Mouse (Mus musculus) liver, embryonic 15.5 days (tissue): Measurements from ENCODE around the gene Ppp6r2. TPM values are rescaled to one million over a fixed set of nuclear protein-coding genes. Genes with fewer than 3 reads are reported as not detected.

ENCODE experiments used
- ATAC-seq: fragments of 200-750 bp; cut with Nextera tagmentation; 2 replicates; pipeline ENCODE4 v1.8.0; 2017; ENCODE audit warnings: moderate number of reproducible peaks, mild to moderate bottlenecking, moderate library complexity; ENCODE audit not compliant: insufficient read depth
- H3K27ac ChIP-seq: fragments of 300-500 bp; sonication (generic); replicated peaks from 2 replicates; pipeline ENCODE4 v1.5.1; 2015; ENCODE audit warnings: mild to moderate bottlenecking, inconsistent platforms
- H3K27me3 ChIP-seq: fragments of 300-500 bp; sonication (generic); 2 replicates; pipeline ENCODE4 v1.6.1; 2015; ENCODE audit warnings: mild to moderate bottlenecking, inconsistent platforms
- H3K36me3 ChIP-seq: fragments of 300-500 bp; sonication (generic); replicated peaks from 2 replicates; pipeline ENCODE4 v1.6.1; 2015; ENCODE audit warnings: moderate library complexity, mild to moderate bottlenecking, inconsistent platforms
- H3K4me1 ChIP-seq: fragments of 300-500 bp; sonication (generic); replicated peaks from 2 replicates; pipeline ENCODE4 v1.6.1; 2015; ENCODE audit warnings: inconsistent platforms
- H3K4me2 ChIP-seq: fragments of 300-500 bp; sonication (generic); 2 replicates; pipeline ENCODE4 v1.6.1; 2015; ENCODE audit warnings: moderate library complexity, mild to moderate bottlenecking, inconsistent platforms
- H3K4me3 ChIP-seq: fragments of 300-500 bp; sonication (generic); replicated peaks from 2 replicates; pipeline ENCODE4 v1.5.1; 2015; ENCODE audit warnings: mild to moderate bottlenecking, inconsistent platforms
- H3K9ac ChIP-seq: fragments of 300-500 bp; sonication (generic); 2 replicates; pipeline ENCODE4 v1.6.1; 2015; ENCODE audit warnings: moderate library complexity, mild to moderate bottlenecking, inconsistent platforms
- H3K9me3 ChIP-seq: fragments of 300-500 bp; sonication (generic); replicated peaks from 2 replicates; pipeline ENCODE4 v1.6.1; 2016; ENCODE audit warnings: inconsistent platforms
- WGBS: fragments of 180-500 bp; shearing (Covaris S2); methylation state at CpG from one replicate; pipeline ENCODE4 v1.1.7; 2015; ENCODE audit warnings: mixed read lengths; ENCODE audit not compliant: insufficient replicate concordance; 5-methylcytosine and 5-hydroxymethylcytosine counted together
- polyA plus RNA-seq: library from polyadenylated mRNA; unstranded; fragments of >200 nt; fragmentation: Nextera tagmentation; extraction: Ambion mirVana; gene quantifications from 2 replicates; pipeline ENCODE4 v1.2.1, GENCODE M21; 2015

Gene Ppp6r2
- polyA plus RNA-seq: 14.9 and 16.3 TPM in 2 replicates

DNA sequence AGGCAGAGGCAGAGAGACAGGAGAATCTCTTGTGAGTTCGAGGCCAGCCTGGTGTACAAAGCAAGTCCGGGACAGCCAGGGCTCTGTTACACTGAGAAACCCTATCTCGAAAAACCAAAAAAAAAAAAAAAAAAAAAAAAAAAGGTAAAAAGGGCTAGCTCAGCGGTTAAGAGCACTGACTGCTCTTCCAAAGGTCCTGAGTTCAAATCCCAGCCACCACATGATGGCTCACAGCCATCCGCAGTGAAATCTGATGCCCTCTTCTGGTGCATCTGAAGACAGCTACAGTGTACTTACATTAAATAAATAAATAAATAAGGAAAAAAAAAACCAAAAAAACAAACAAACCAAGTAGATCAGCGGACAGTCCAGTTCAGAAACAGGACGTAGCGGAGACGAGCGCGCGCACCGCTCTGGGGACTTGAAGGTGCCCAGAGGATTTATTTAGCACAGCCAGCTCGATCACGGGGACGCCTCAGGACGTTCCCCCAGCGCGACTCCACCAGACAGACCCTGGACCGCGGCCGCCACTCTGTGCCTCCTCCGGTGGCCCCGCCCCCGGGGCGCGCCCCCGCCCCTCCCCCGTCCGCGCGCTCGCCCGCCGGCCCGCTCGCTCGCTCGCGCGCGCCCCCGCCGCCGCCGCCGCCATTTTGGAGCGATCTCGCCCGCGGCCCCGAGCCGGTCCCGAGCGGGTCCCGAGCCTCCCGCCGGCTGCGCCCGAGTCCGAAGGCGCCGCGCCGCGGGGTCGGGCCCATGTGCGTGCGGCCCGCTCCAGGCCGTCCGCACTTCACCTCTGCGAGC, at the start of gene Ppp6r2:
TSS of gene Ppp6r2 (plus strand) at position 639 of the 801 bp plus-strand sequence.
- ATAC-seq: peak; percentile 68
- Histone ChIP-seq H3K27ac (peak within 1 kb of the TSS; percentile 97), H3K4me2 (peak within 1 kb of the TSS; percentile 77), H3K9me3 (no peaks in the 10 kb centered on the region), H3K4me1 (peaks cover 58% of the 10 kb centered on the region), H3K9ac (peak within 1 kb of the TSS; percentile 100), H3K27me3 (no peaks in the 10 kb centered on the region), H3K36me3 (no peaks in the 10 kb centered on the region), H3K4me3 (peak within 1 kb of the TSS; percentile 100)
- WGBS: 1% methylated on average over 73 of the region's 73 CpGs

DNA sequence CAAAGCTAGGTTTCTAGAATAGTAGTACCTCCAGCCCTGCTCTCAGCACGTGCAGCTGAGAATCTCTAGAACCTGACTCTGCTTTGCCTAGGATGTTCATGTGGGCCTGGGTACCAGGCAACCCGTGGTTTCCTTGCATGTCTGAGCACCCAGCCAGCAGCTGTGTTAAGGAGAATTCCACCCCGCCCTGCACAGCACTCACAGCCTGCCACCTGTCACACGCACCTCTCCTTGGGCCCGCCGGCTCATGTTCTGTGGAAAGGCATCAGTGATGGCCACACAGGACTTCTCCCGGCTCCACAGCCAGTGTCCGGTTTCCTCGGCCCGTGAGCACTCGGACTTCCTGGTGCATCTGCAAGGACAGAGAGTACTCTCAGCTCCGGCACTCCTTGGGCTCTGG, 45.9 kb upstream of the Ppp6r2 start:
- 73% methylated on average over 12 of the region's 12 CpGs for WGBS
- H3K36me3 ChIP-seq: peaks cover 53% of the 10 kb centered on the region
- H3K27me3 ChIP-seq: no peaks in the 10 kb centered on the region
- H3K4me2 ChIP-seq: no peak overlapping the region
- no peak overlapping the region for H3K27ac ChIP-seq
- no peaks in the 10 kb centered on the region for H3K9me3 ChIP-seq
- ATAC-seq: no peak
- H3K4me3 ChIP-seq: no peak overlapping the region
- H3K4me1 ChIP-seq: peaks cover 17% of the 10 kb centered on the region
- H3K9ac ChIP-seq: no peak overlapping the region

DNA sequence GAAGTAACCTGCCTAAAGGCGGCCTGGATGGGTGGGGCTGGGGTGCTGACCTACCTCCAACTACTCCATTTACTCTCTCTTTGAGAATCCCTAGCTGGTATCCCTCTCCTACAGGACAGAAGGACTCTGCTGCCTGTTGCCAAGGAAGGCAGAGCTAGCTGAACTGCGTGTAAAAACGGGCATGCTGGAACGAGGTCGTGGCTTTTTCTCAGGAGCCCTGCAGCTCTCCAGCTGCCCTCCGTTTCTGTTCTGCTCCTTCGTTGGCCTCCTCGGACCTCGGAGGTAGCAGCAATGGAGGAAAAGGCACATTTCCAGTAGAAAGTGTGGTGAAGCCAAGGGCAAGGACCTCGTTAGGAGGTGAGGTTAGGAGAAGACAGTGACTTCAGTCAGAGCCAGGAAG, 42.4 kb upstream of the Ppp6r2 start:
- peaks cover 47% of the 10 kb centered on the region for H3K4me1 ChIP-seq
- H3K36me3 ChIP-seq: peaks cover 36% of the 10 kb centered on the region
- ATAC-seq: no peak
- 67% methylated on average over 10 of the region's 10 CpGs for WGBS
- H3K27ac ChIP-seq: no peak overlapping the region
- H3K4me2 ChIP-seq: no peak overlapping the region
- H3K27me3 ChIP-seq: peaks cover 32% of the 10 kb centered on the region
- H3K9me3 ChIP-seq: no peaks in the 10 kb centered on the region
- no peak overlapping the region for H3K9ac ChIP-seq
- H3K4me3 ChIP-seq: no peak overlapping the region

- H3K4me3 ChIP-seq: no peak overlapping the region
- H3K4me1 ChIP-seq: peaks cover 52% of the 10 kb centered on the region
- peaks cover 32% of the 10 kb centered on the region for H3K36me3 ChIP-seq
- H3K9me3 ChIP-seq: no peaks in the 10 kb centered on the region
- H3K27me3 ChIP-seq: peaks cover 37% of the 10 kb centered on the region
- peak; percentile 17; the same call in 1 of the 2 replicates for ATAC-seq
- H3K4me2 ChIP-seq: peak overlapping the region; percentile 7; the same call in 1 of the 2 replicates
- H3K9ac ChIP-seq: no peak overlapping the region
- WGBS: 61% methylated on average over 10 of the region's 10 CpGs
- peak overlapping the region; percentile 38 for H3K27ac ChIP-seq
Measured at GRCm38 (mm10) chr15:89169431-89169830, 41.9 kb upstream of the Ppp6r2 start.

DNA sequence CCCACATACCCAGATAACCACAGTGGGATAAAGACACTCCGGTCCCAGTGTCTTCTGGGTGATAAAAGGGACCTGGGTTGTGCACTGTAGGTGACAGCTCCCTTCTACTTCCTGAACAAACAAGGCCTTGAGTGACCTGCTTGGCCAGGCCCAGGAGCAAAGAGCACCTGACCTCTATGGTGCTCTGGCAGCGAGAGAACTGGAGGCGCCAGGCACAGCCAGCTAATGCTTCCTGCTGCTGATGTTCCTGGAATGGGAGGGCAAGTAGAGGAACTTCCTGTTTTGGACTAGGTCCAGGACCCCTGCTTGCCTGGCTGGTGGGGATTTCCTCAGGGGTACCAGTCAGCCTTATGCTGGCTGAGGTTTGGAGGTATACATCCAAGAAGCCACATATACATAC, 41.3 kb upstream of the Ppp6r2 start:
- Histone ChIP-seq H3K36me3 (peaks cover 25% of the 10 kb centered on the region), H3K4me1 (peaks cover 59% of the 10 kb centered on the region), H3K27ac (peak overlapping the region; percentile 38), H3K4me3 (no peak overlapping the region), H3K27me3 (peaks cover 44% of the 10 kb centered on the region), H3K9me3 (no peaks in the 10 kb centered on the region), H3K4me2 (peak overlapping the region; percentile 15; the same call in 1 of the 2 replicates), H3K9ac (no peak overlapping the region)
- WGBS: 34% methylated on average over 3 of the region's 3 CpGs
- 0 out of 2 replicates have a peak, but pooled peaks have one; percentile 42 for ATAC-seq

GRCm38 (mm10) chr15:89171526-89172051, 39.8 kb upstream of the Ppp6r2 start:
- WGBS: 69% methylated on average over 5 of the region's 5 CpGs
- peaks cover 12% of the 10 kb centered on the region; the same call in 1 of the 2 replicates for H3K36me3 ChIP-seq
- H3K9ac ChIP-seq: no peak overlapping the region
- H3K4me2 ChIP-seq: 0 out of 2 replicates have a peak overlapping the region, but pooled peaks have one; percentile 2
- no peak overlapping the region for H3K4me3 ChIP-seq
- no peak for ATAC-seq
- peaks cover 73% of the 10 kb centered on the region for H3K4me1 ChIP-seq
- 0 out of 2 replicates have a peak overlapping the region, but pooled peaks have one; percentile 1 for H3K27ac ChIP-seq
- H3K27me3 ChIP-seq: peaks cover 58% of the 10 kb centered on the region
- H3K9me3 ChIP-seq: no peaks in the 10 kb centered on the region

- H3K27ac ChIP-seq: peak overlapping the region; percentile 66
- peaks cover 67% of the 10 kb centered on the region for H3K27me3 ChIP-seq
- 0 out of 2 replicates have a peak, but pooled peaks cover 5% of the 10 kb centered on the region for H3K36me3 ChIP-seq
- WGBS: 31% methylated on average over 17 of the region's 17 CpGs
- ATAC-seq: no peak
- H3K4me1 ChIP-seq: peaks cover 81% of the 10 kb centered on the region
- H3K4me2 ChIP-seq: peak overlapping the region; percentile 71
- H3K9ac ChIP-seq: peak overlapping the region; percentile 48; the same call in 1 of the 2 replicates
- H3K9me3 ChIP-seq: no peaks in the 10 kb centered on the region
- H3K4me3 ChIP-seq: peak overlapping the region; percentile 53
Measured at GRCm38 (mm10) chr15:89172276-89172935, 38.9 kb upstream of the Ppp6r2 start.

DNA sequence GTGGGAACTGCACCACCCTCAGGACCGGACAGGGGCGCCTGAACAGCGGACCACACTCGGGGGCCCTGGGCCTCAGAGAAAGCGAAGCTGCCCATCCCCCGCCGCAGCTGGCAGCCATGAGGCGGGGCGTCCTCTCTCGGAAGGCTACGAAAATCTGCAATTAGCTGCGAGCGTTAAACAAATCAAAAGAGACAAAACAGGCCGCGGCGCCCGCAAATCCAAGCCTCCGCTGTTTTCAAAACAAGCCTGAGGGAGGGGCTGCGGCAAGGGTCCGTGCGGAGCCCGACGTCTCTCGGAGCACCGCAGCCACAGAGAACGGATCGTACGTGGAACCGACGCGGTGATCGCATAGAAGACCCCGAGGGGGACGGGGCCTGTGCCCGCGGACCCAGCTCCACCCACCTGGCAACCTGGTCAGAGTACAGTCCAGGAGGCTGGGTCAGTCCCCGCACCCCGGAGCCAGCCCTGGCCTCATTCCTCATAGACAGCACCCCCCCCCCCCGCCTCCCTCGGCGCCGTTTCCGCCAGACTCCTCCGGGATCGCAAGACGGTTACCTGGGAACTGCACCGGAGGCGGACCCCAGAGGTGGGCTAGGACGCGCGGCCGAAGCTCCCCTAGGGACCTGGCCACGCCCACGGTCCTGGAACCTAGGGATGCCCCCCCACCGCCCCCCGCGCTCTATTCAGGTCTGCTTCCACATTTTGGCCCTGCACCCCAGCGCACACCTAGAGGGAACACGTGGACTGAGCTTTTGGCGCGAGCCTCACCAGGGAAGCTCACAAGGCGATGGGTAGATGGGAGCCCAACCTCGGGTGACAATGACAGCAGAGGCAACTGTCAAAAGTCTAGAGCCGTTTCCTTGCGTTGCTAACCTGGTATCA, 38.1 kb upstream of the Ppp6r2 start:
- H3K27ac ChIP-seq: peak overlapping the region; percentile 66
- H3K9ac ChIP-seq: peak overlapping the region; percentile 48
- no peak; the same call in 1 of the 2 replicates for ATAC-seq
- under 1% methylated on average over 65 of the region's 65 CpGs for WGBS
- H3K4me3 ChIP-seq: peak overlapping the region; percentile 53
- H3K36me3 ChIP-seq: no peaks in the 10 kb centered on the region
- no peaks in the 10 kb centered on the region for H3K9me3 ChIP-seq
- peaks cover 74% of the 10 kb centered on the region for H3K27me3 ChIP-seq
- peak overlapping the region; percentile 71 for H3K4me2 ChIP-seq
- peaks cover 90% of the 10 kb centered on the region for H3K4me1 ChIP-seq

- H3K27me3 ChIP-seq: peaks cover 80% of the 10 kb centered on the region
- peak overlapping the region; percentile 66 for H3K27ac ChIP-seq
- WGBS: 7% methylated on average over 15 of the region's 15 CpGs
Measured at GRCm38 (mm10) chr15:89173906-89174214, 37.5 kb upstream of the Ppp6r2 start.

GRCm38 (mm10) chr15:89174889-89175339, 36.4 kb upstream of the Ppp6r2 start:
- Histone ChIP-seq H3K4me1 (peaks cover 93% of the 10 kb centered on the region), H3K9ac (no peak overlapping the region), H3K27ac (no peak overlapping the region), H3K4me2 (no peak overlapping the region), H3K9me3 (no peaks in the 10 kb centered on the region), H3K27me3 (peaks cover 91% of the 10 kb centered on the region), H3K36me3 (no peaks in the 10 kb centered on the region), H3K4me3 (no peak overlapping the region)
- 58% methylated on average over 11 of the region's 11 CpGs for WGBS
- ATAC-seq: no peak

More at GRCm38 (mm10) chr15:89173906-89174214, 37.5 kb upstream of the Ppp6r2 start:
- Histone ChIP-seq H3K9me3 (no peaks in the 10 kb centered on the region), H3K4me3 (peak overlapping the region; percentile 53), H3K4me2 (peak overlapping the region; percentile 71), H3K9ac (no peak overlapping the region; the same call in 1 of the 2 replicates), H3K4me1 (peaks cover 95% of the 10 kb centered on the region), H3K36me3 (no peaks in the 10 kb centered on the region)
- peak; percentile 33 for ATAC-seq
